9 mouse cellular contexts compared by ENCODE assay signal in the genomic region with DNA sequence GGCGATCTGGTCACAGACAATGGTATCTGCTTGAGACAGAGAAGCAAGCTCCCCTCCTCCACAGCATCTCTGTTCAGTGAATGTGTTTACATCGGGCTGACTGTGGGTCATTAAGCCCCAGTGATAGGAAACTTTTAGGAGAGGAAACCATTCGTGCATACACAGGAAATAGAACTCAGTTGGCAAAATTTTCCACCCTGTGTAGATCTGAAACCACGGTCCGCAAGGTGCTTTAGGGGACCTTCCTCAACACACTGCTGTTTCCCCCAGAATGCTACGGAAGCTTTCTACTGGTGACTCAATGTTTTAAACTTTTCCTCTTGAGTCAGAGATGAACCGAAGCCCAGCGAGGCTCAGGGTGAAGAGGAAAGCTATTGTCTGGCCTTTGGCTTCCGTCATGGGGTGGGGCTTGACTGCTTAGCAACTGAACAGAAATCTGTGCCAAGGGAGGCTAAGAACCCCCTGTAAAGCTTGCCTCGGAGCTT. TPM values are rescaled to one million over a fixed set of nuclear protein-coding genes. Genes with fewer than 3 reads are reported as not detected.
A peak's percentile ranks its signal among the peaks of the same experiment; 100 is the strongest.
DNase-seq lines count a peak whose midpoint lies in the region; TF ChIP-seq lines count a peak whose summit lies in the region.
"Had no signal": no experiment of that assay in that cellular context is flagged by ENCODE, and none has a peak within 500 bp of the region (broad histone marks: within the 10 kb centered on the region; RNA-seq: fewer than 3 reads in every experiment).

No protein-coding gene starts in this region.

- TF ChIP-seq POLR2A in myocyte (IDR thresholded peaks at IDR 0.05; ENCODE audit: insufficient read length, low read depth), result no peak

- 58% methylated on average over 10 of the region's 10 CpGs for WGBS in forebrain, embryonic 10.5 days

- no peak overlapping the region for H3K4me3 ChIP-seq in left cerebral cortex, adult 2 months
- no peak overlapping the region for H3K4me3 ChIP-seq in forebrain, embryonic 10.5 days
- peak overlapping the region; percentile 21 for H3K4me3 ChIP-seq in myocyte
- H3K4me3 ChIP-seq: limb, embryonic 12.5 days had no signal

- no peaks in the 10 kb centered on the region for H3K79me2 ChIP-seq in myocyte (ENCODE audit: control insufficient read depth, insufficient read depth)

- intact Hi-C loops in left cerebral cortex, adult 2 months (cut with DNase I), result loop anchor here (5.0 kb wide), 1 partner anchor 41 kb away; no protein-coding TSS in a partner anchor
- intact Hi-C loops in heart, postnatal 14 days (cut with DNase I), result loop anchor here (10.0 kb wide), 1 partner anchor 462 kb away; no protein-coding TSS in a partner anchor

- no peak overlapping the region for H3ac ChIP-seq in myocyte (ENCODE audit: control insufficient read depth, insufficient read length)

- H3K36me3 ChIP-seq in forebrain, embryonic 10.5 days (replicated peaks), result no peaks in the 10 kb centered on the region
- no peaks in the 10 kb centered on the region for H3K36me3 ChIP-seq in myocyte (ENCODE audit: control insufficient read depth, insufficient read depth)
- H3K36me3 ChIP-seq: limb, embryonic 12.5 days had no signal

- H3K27me3 ChIP-seq in forebrain, embryonic 10.5 days (ENCODE audit: poor library complexity, severe bottlenecking), result peaks cover 18% of the 10 kb centered on the region
- H3K27me3 ChIP-seq in myocyte (ENCODE audit: control insufficient read depth, insufficient read depth, insufficient read length), result no peaks in the 10 kb centered on the region
- H3K27me3 ChIP-seq: limb, embryonic 12.5 days had no signal

- TF ChIP-seq CTCF in left cerebral cortex, adult 2 months (IDR thresholded peaks at IDR 0.05), result no peak

- H3K4me2 ChIP-seq in myocyte (ENCODE audit: low read depth), result peak overlapping the region; percentile 93
- H3K4me2 ChIP-seq: limb, embryonic 12.5 days had no signal

- H3K27ac ChIP-seq in left cerebral cortex, adult 2 months, result peak overlapping the region; percentile 24; the same call in 1 of the 2 replicates
- peak overlapping the region; percentile 66; the same call in 1 of the 2 replicates for H3K27ac ChIP-seq in forebrain, embryonic 10.5 days
- H3K27ac ChIP-seq: limb, embryonic 12.5 days had no signal

- DNase-seq in left cerebral cortex, adult 2 months (ENCODE audit: extremely low spot score in 1 of 2, low spot score in 2 of 2), result no peak
- no peak for DNase-seq in left cerebral cortex, adult 18-20 months (ENCODE audit: low spot score in 2 of 2)
- peak; percentile 31 for DNase-seq in ES-CJ7 (ENCODE audit: low read depth, low spot score)
- DNase-seq in forebrain, embryonic 10.5 days (ENCODE audit: extremely low spot score, low spot score), result no peak
- DNase-seq in heart, postnatal 14 days, result peak; percentile 35 to 54
- peak; percentile 57 to 67 for DNase-seq in kidney, postnatal 25 days
- DNase-seq in frontal cortex, postnatal 10 days (ENCODE audit: low spot score in 2 of 2), result no peak

- H3K4me1 ChIP-seq in forebrain, embryonic 10.5 days, result peaks cover 66% of the 10 kb centered on the region

- H3K9me3 ChIP-seq in forebrain, embryonic 10.5 days, result no peaks in the 10 kb centered on the region; the same call in 1 of the 2 replicates
- H3K9me3 ChIP-seq: limb, embryonic 12.5 days had no signal

TF ChIP-seq in myocyte, 11 proteins besides CTCF, POLR2A, EP300 and RAD21:
- TF ChIP-seq MAX (IDR thresholded peaks at IDR 0.05; ENCODE audit: low read depth), result no peak
- no peak for TF ChIP-seq TCF3 (IDR thresholded peaks at IDR 0.05; ENCODE audit: insufficient read length, low read depth)
TF ChIP-seq in myocyte: peak in this region for 0.

RNA-seq across cellular contexts. Expression of gene Wdr95, which starts 2.0 kb away (rescaled TPM):
- total RNA-seq in left cerebral cortex, adult 2 months (2021), result under 1 TPM; 0.56 to 0.75 TPM
- under 1 TPM; 0.14 to 0.35 TPM for total RNA-seq in left cerebral cortex, adult 18-20 months (2021)
- polyA plus RNA-seq in forebrain, embryonic 10.5 days (2016; fragmentation: Nextera tagmentation; extraction: Ambion mirVana), result not detected in 2 replicates
- not detected for total RNA-seq in heart, postnatal 14 days (2021)
- 0.07 TPM for polyA plus RNA-seq in myocyte (2012; fragmentation: generic; extraction: Trizol)
- polyA plus RNA-seq: limb, embryonic 12.5 days had no signal

Comparison
In these comparisons a context has a peak if more than half of its experiments do, and no peak if none do; other contexts are left out.
1. DNase-seq: peak in ES-CJ7 (single experiment), heart, postnatal 14 days (2 of 2) and kidney, postnatal 25 days (2 of 2); none in left cerebral cortex, adult 2 months (0 of 2), left cerebral cortex, adult 18-20 months (0 of 2), forebrain, embryonic 10.5 days (single experiment) and frontal cortex, postnatal 10 days (0 of 2).